ENCODE assay signal across 18 mouse cellular contexts in genomic region chr17:81630471-81630870, GRCm38 (mm10).
"Had no signal": no experiment of that assay in that cellular context is flagged by ENCODE, and none has a peak within 500 bp of the region (broad histone marks: within the 10 kb centered on the region; RNA-seq: fewer than 3 reads in every experiment).

No protein-coding gene starts in this region.

- H3K9me3 ChIP-seq: liver, embryonic 13.5 days; megakaryocyte, embryonic 14.5 days; neural tube, embryonic 12.5 days; neural tube, embryonic 15.5 days; stomach, embryonic 15.5 days had no signal

- H3K27ac ChIP-seq: left cerebral cortex, adult 2 months; liver, embryonic 13.5 days; neural tube, embryonic 12.5 days; neural tube, embryonic 15.5 days; stomach, embryonic 15.5 days had no signal

- H3K27me3 ChIP-seq: liver, embryonic 13.5 days; megakaryocyte, embryonic 14.5 days; neural tube, embryonic 12.5 days; neural tube, embryonic 15.5 days; stomach, embryonic 15.5 days had no signal

- H3K9ac ChIP-seq: liver, embryonic 13.5 days; neural tube, embryonic 12.5 days; neural tube, embryonic 15.5 days; stomach, embryonic 15.5 days had no signal

- DNase-seq: kidney, adult 2 months; kidney, postnatal 10 days; kidney, postnatal 36 days; layer of hippocampus, postnatal 36 days; liver, embryonic 13.5 days; lung, adult 2 months; lung, postnatal 14 days; lung, postnatal 4 days; midbrain, embryonic 14.5 days; right cerebral cortex, postnatal 25 days; spleen, adult 18-20 months; thymus, postnatal 25 days had no signal

- H3K4me1 ChIP-seq: liver, embryonic 13.5 days; neural tube, embryonic 12.5 days; neural tube, embryonic 15.5 days; stomach, embryonic 15.5 days had no signal

- H3K36me3 ChIP-seq: liver, embryonic 13.5 days; neural tube, embryonic 12.5 days; neural tube, embryonic 15.5 days; stomach, embryonic 15.5 days had no signal

- H3K4me3 ChIP-seq: left cerebral cortex, adult 2 months; liver, embryonic 13.5 days; megakaryocyte, embryonic 14.5 days; neural tube, embryonic 12.5 days; neural tube, embryonic 15.5 days; stomach, embryonic 15.5 days had no signal

- H3K4me2 ChIP-seq: liver, embryonic 13.5 days; midbrain, embryonic 11.5 days; neural tube, embryonic 12.5 days; neural tube, embryonic 15.5 days; stomach, embryonic 15.5 days had no signal
